In genomic region chr5:151135965-151136364, GRCm38 (mm10) we compare ENCODE assay signal across 8 mouse cellular contexts.
DNase-seq lines count a peak whose midpoint lies in the region; ATAC-seq lines count a peak whose summit lies in the region.
"Had no signal": no experiment of that assay in that cellular context is flagged by ENCODE, and none has a peak within 500 bp of the region (broad histone marks: within the 10 kb centered on the region; RNA-seq: fewer than 3 reads in every experiment).

No protein-coding gene starts in this region.

- no peak overlapping the region for H3K9ac ChIP-seq in kidney, embryonic 16.5 days (replicated peaks; ENCODE audit: low read length)
- no peak overlapping the region for H3K9ac ChIP-seq in embryonic facial prominence, embryonic 15.5 days
- H3K9ac ChIP-seq in liver, embryonic 15.5 days = no peak overlapping the region
- no peak overlapping the region for H3K9ac ChIP-seq in forebrain, embryonic 13.5 days

- no peak overlapping the region for H3K4me2 ChIP-seq in kidney, embryonic 16.5 days (replicated peaks; ENCODE audit: low read depth, low read length)
- H3K4me2 ChIP-seq in embryonic facial prominence, embryonic 15.5 days (replicated peaks) = no peak overlapping the region
- no peak overlapping the region for H3K4me2 ChIP-seq in liver, embryonic 15.5 days
- no peak overlapping the region for H3K4me2 ChIP-seq in forebrain, embryonic 13.5 days

- peak overlapping the region; percentile 79 for H3K27ac ChIP-seq in kidney, embryonic 16.5 days (ENCODE audit: low read length)
- peak overlapping the region; percentile 15; the same call in 1 of the 2 replicates for H3K27ac ChIP-seq in brown adipose tissue, adult 24 weeks (replicated peaks; ENCODE audit: low read depth, low read length)
- H3K27ac ChIP-seq in embryonic facial prominence, embryonic 15.5 days (replicated peaks) = peak overlapping the region; percentile 31
- 0 out of 2 replicates have a peak overlapping the region, but pooled peaks have one; percentile 19 for H3K27ac ChIP-seq in liver, embryonic 15.5 days (replicated peaks)
- no peak overlapping the region for H3K27ac ChIP-seq in forebrain, embryonic 13.5 days

- no peak for ATAC-seq in kidney, embryonic 16.5 days (ENCODE audit: low FRiP score, low TSS enrichment)
- ATAC-seq in embryonic facial prominence, embryonic 15.5 days (ENCODE audit: insufficient number of reproducible peaks, low FRiP score, low TSS enrichment, low read depth) = peak; percentile 20; the same call in 1 of the 2 replicates
- peak; percentile 16; the same call in 1 of the 2 replicates for ATAC-seq in liver, embryonic 15.5 days (ENCODE audit: insufficient read depth)
- no peak for ATAC-seq in forebrain, embryonic 13.5 days
- ATAC-seq: Patski had no signal

- WGBS in kidney, embryonic 16.5 days = 59% methylated on average over 6 of the region's 6 CpGs
- WGBS in embryonic facial prominence, embryonic 15.5 days = 29% methylated on average over 6 of the region's 6 CpGs
- WGBS in liver, embryonic 15.5 days (ENCODE audit: insufficient replicate concordance) = 27% methylated on average over 6 of the region's 6 CpGs
- WGBS in forebrain, embryonic 13.5 days = 83% methylated on average over 6 of the region's 6 CpGs

- 0 out of 2 replicates have a peak, but pooled peaks cover 4% of the 10 kb centered on the region for H3K36me3 ChIP-seq in kidney, embryonic 16.5 days (ENCODE audit: insufficient read depth, low read length)
- H3K36me3 ChIP-seq in embryonic facial prominence, embryonic 15.5 days = no peaks in the 10 kb centered on the region
- H3K36me3 ChIP-seq in liver, embryonic 15.5 days (replicated peaks) = no peaks in the 10 kb centered on the region
- H3K36me3 ChIP-seq in forebrain, embryonic 13.5 days (ENCODE audit: poor library complexity, severe bottlenecking) = no peaks in the 10 kb centered on the region

- H3K4me1 ChIP-seq in kidney, embryonic 16.5 days (ENCODE audit: insufficient read depth, low read length) = peaks cover 17% of the 10 kb centered on the region
- H3K4me1 ChIP-seq in brown adipose tissue, adult 24 weeks (ENCODE audit: control insufficient read depth, insufficient read depth, insufficient read length, low read length) = peaks cover 13% of the 10 kb centered on the region
- H3K4me1 ChIP-seq in embryonic facial prominence, embryonic 15.5 days = peaks cover 16% of the 10 kb centered on the region
- peaks cover 14% of the 10 kb centered on the region for H3K4me1 ChIP-seq in liver, embryonic 15.5 days (replicated peaks)
- no peaks in the 10 kb centered on the region for H3K4me1 ChIP-seq in forebrain, embryonic 13.5 days

- H3K4me3 ChIP-seq in kidney, embryonic 16.5 days (ENCODE audit: low read length) = no peak overlapping the region
- H3K4me3 ChIP-seq in brown adipose tissue, adult 24 weeks (ENCODE audit: insufficient read depth, low read depth, low read length) = no peak overlapping the region
- no peak overlapping the region for H3K4me3 ChIP-seq in embryonic facial prominence, embryonic 15.5 days (replicated peaks)
- no peak overlapping the region for H3K4me3 ChIP-seq in liver, embryonic 15.5 days (replicated peaks)
- H3K4me3 ChIP-seq in forebrain, embryonic 13.5 days = no peak overlapping the region

- no peaks in the 10 kb centered on the region for H3K27me3 ChIP-seq in kidney, embryonic 16.5 days (ENCODE audit: insufficient read depth, low read length)
- H3K27me3 ChIP-seq in embryonic facial prominence, embryonic 15.5 days = no peaks in the 10 kb centered on the region
- no peaks in the 10 kb centered on the region for H3K27me3 ChIP-seq in liver, embryonic 15.5 days
- no peaks in the 10 kb centered on the region for H3K27me3 ChIP-seq in forebrain, embryonic 13.5 days
- H3K27me3 ChIP-seq: Patski had no signal

- DNase-seq in kidney, postnatal 36 days = no peak
- DNase-seq in urinary bladder, postnatal 36 days (ENCODE audit: low spot score in 2 of 2) = no peak

- H3K9me3 ChIP-seq in kidney, embryonic 16.5 days (ENCODE audit: low read length) = peaks cover 4% of the 10 kb centered on the region; the same call in 1 of the 2 replicates
- H3K9me3 ChIP-seq in embryonic facial prominence, embryonic 15.5 days (replicated peaks) = no peaks in the 10 kb centered on the region
- H3K9me3 ChIP-seq in liver, embryonic 15.5 days (replicated peaks) = no peaks in the 10 kb centered on the region
- H3K9me3 ChIP-seq in forebrain, embryonic 13.5 days (replicated peaks) = no peaks in the 10 kb centered on the region

Comparison
In these comparisons a context has a peak if more than half of its experiments do, and no peak if none do; other contexts are left out.
1. ATAC-seq: peak in embryonic facial prominence, embryonic 15.5 days (single experiment) and liver, embryonic 15.5 days (single experiment); none in kidney, embryonic 16.5 days (single experiment) and forebrain, embryonic 13.5 days (single experiment).